Mouse (Mus musculus) frontal cortex, adult (tissue): ENCODE results near the gene Ppp2r1b.

Source experiments
- ATAC-seq: cut with Nextera tagmentation; 2 replicates; pipeline ENCODE4 v1.9.2; 2017; ENCODE audit warnings: mild to moderate bottlenecking, moderate library complexity, mixed read lengths; ENCODE audit not compliant: low TSS enrichment

Ppp2r1b gene

GRCm38 (mm10) chr9:50911861-50912515 lies 66.9 kb downstream of the Ppp2r1b start:
- ATAC-seq: peak; percentile 62; the same call in 1 of the 2 replicates

GRCm38 (mm10) chr9:50918131-50918530 lies 73.0 kb downstream of the Ppp2r1b start:
- no peak for ATAC-seq

GRCm38 (mm10) chr9:50919554-50919953 lies 74.5 kb downstream of the Ppp2r1b start:
- no peak for ATAC-seq

GRCm38 (mm10) chr9:50920933-50921895 lies 76.1 kb downstream of the Ppp2r1b start:
- no peak for ATAC-seq

GRCm38 (mm10) chr9:50922363-50923153 lies 77.5 kb downstream of the Ppp2r1b start:
- no peak for ATAC-seq

GRCm38 (mm10) chr9:50924454-50924853 lies 79.4 kb downstream of the Ppp2r1b start:
- no peak for ATAC-seq

GRCm38 (mm10) chr9:50925801-50926200 lies 80.7 kb downstream of the Ppp2r1b start:
- no peak for ATAC-seq

GRCm38 (mm10) chr9:50929986-50930385 lies 84.9 kb downstream of the Ppp2r1b start:
- ATAC-seq: no peak

GRCm38 (mm10) chr9:50941804-50942401 lies 96.8 kb downstream of the Ppp2r1b start:
- no peak for ATAC-seq

- no peak for ATAC-seq
These were observed 97.6 kb downstream of the Ppp2r1b start for GRCm38 (mm10) chr9:50942711-50943110.
